Mouse (Mus musculus) heart, adult 2 months (tissue): ENCODE measurements around the gene Pa2g4.

ENCODE experiments used
- CTCF ChIP-seq: fragments of 200-600 bp; IDR thresholded peaks from 2 replicates; pipeline ENCODE4 v1.8.1; 2022; ENCODE audit warnings: antibody characterized with exemption, mild to moderate bottlenecking, moderate library complexity
- EP300 ChIP-seq: fragments of 200-500 bp; IDR thresholded peaks from 2 replicates; pipeline ENCODE4 v1.6.1; 2011; ENCODE audit warnings: low read depth, low read length, control low read depth; ENCODE audit not compliant: insufficient read depth
- POLR2A ChIP-seq: fragments of 200-500 bp; IDR thresholded peaks from 2 replicates; pipeline ENCODE4 v1.6.1; 2011; ENCODE audit warnings: mild to moderate bottlenecking, low read depth, low read length, control low read depth; ENCODE audit not compliant: insufficient read depth

GRCm38 (mm10) chr10:128565788-128566531 lies at the start of gene Pa2g4:
- TF ChIP-seq CTCF (no peak; the same call in 1 of the 2 replicates), POLR2A (peak; percentile 80), EP300 (no peak)
